Mouse (Mus musculus) lung, embryonic 16.5 days (tissue): ENCODE data around the gene C1qtnf9. TPM values are rescaled to one million over a fixed set of nuclear protein-coding genes. Genes with fewer than 3 reads are reported as not detected.
A peak's percentile ranks its signal among the peaks of the same experiment; 100 is the strongest.

Experiments
- ATAC-seq: fragments of 200-750 bp; cut with Nextera tagmentation; 2 replicates; pipeline ENCODE4 v1.8.0; 2017; ENCODE audit warnings: low read depth, mild to moderate bottlenecking, moderate library complexity
- H3K27ac ChIP-seq: fragments of 300-500 bp; sonication (generic); 2 replicates; pipeline ENCODE4 v1.5.1; 2014; ENCODE audit warnings: mild to moderate bottlenecking, control low read depth, low read length
- H3K27me3 ChIP-seq: fragments of 300-500 bp; sonication (generic); 2 replicates; pipeline ENCODE4 v1.6.1; 2014; ENCODE audit warnings: low read depth, low read length, mixed read lengths; ENCODE audit not compliant: control insufficient read depth, insufficient read depth
- H3K36me3 ChIP-seq: fragments of 300-500 bp; sonication (generic); 2 replicates; pipeline ENCODE4 v1.6.1; 2014; ENCODE audit warnings: low read length; ENCODE audit not compliant: control insufficient read depth, insufficient read depth
- H3K4me1 ChIP-seq: fragments of 300-500 bp; sonication (generic); replicated peaks from 2 replicates; pipeline ENCODE4 v1.6.1; 2014; ENCODE audit warnings: low read length, mixed read lengths; ENCODE audit not compliant: control insufficient read depth, insufficient read depth
- H3K4me2 ChIP-seq: fragments of 300-500 bp; sonication (generic); 2 replicates; pipeline ENCODE4 v1.6.1; 2014; ENCODE audit warnings: low read depth, low read length, control low read depth
- H3K4me3 ChIP-seq: fragments of 300-500 bp; sonication (generic); 2 replicates; pipeline ENCODE4 v1.5.1; 2014; ENCODE audit warnings: mild to moderate bottlenecking, low read length, control low read depth
- H3K9ac ChIP-seq: fragments of 300-500 bp; sonication (generic); 2 replicates; pipeline ENCODE4 v1.6.1; 2014; ENCODE audit warnings: low read length, control low read depth
- H3K9me3 ChIP-seq: fragments of 300-500 bp; sonication (generic); 2 replicates; pipeline ENCODE4 v1.6.1; 2016; ENCODE audit warnings: low read length; ENCODE audit not compliant: control insufficient read depth
- WGBS: fragments of 180-500 bp; shearing (Covaris S2); extraction: QIAGEN DNeasy Blood & Tissue Kit; methylation state at CpG from one replicate; pipeline ENCODE4 v1.1.7; 2014; 5-methylcytosine and 5-hydroxymethylcytosine counted together
- polyA plus RNA-seq: library from polyadenylated mRNA; unstranded; fragments of >200 nt; fragmentation: Nextera tagmentation; extraction: Ambion mirVana; gene quantifications from 2 replicates; pipeline ENCODE4 v1.2.1, GENCODE M21; 2015

Gene C1qtnf9
- polyA plus RNA-seq, 1 experiment from 2014 or later = 1.4 TPM

DNA sequence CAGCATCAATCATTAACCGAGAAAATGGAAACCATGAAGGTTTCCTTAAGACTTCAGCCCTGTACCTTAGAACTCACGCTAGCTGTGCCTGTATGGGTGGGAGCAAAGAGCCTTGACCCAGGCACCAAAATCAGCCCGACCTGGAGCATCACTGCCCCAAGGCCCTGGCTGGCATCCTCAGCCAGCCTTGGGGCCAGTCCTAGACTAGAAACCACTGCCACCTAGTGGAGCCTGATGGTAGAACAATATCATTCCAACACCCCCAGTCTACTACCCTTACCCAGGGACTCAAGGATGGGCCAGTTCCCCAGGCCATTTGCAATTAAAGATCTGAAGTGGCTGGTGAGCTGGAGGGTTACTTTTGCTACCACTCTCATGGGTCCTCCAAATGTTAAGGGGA is 22.2 kb downstream of the C1qtnf9 start:
- ATAC-seq = no peak

DNA sequence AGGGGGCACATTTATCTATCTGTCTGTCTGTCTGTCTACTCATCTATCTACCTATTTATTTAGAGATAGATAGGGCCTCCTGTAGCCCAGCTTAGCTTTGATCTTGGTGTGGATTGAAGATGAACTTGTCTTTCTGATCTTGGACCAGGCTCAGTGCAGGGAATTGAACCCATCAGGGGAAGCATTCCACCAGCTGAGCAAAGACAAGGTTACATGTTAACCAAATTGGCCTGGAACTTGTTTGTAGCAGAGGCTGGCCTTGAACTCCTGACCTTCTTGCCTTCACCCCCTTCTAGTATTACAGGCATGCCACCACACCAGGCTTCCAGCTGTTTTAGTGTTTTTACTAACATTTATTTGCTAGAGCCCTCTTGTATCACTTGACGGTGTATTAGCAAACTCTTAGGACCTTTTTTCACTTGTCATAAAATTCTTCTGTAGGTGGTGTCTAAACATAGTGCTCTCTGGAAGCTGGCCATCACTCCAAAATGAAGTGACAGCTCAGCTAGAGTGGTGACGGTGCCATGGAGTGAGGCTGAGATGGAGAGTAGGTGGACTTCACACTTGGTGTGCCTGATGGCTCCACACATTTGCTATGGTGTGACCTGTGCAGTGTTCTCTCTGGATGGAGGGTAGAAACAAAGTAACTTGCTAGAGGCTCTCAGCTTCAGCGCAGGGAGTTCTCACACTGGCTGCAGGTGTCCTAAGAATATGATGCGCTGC is 28.8 kb downstream of the C1qtnf9 start:
- H3K27me3 ChIP-seq = no peaks in the 10 kb centered on the region
- peaks cover 11% of the 10 kb centered on the region; the same call in 1 of the 2 replicates for H3K36me3 ChIP-seq
- H3K27ac ChIP-seq = no peak overlapping the region

More for the DNA sequence above, 22.2 kb downstream of the C1qtnf9 start:
- H3K4me1 ChIP-seq = peaks cover 2% of the 10 kb centered on the region; the same call in 1 of the 2 replicates
- H3K36me3 ChIP-seq = peaks cover 16% of the 10 kb centered on the region
- H3K9me3 ChIP-seq = no peaks in the 10 kb centered on the region
- no peak overlapping the region for H3K27ac ChIP-seq
- no peak overlapping the region for H3K4me2 ChIP-seq
- no peak overlapping the region for H3K9ac ChIP-seq
- WGBS = 40% methylated on average over 3 of the region's 3 CpGs
- H3K4me3 ChIP-seq = no peak overlapping the region
- H3K27me3 ChIP-seq = no peaks in the 10 kb centered on the region

GRCm38 (mm10) chr14:60797596-60797995 is 29.7 kb downstream of the C1qtnf9 start:
- Histone ChIP-seq H3K4me1 (no peaks in the 10 kb centered on the region), H3K27ac (no peak overlapping the region), H3K9me3 (no peaks in the 10 kb centered on the region), H3K9ac (no peak overlapping the region), H3K4me3 (no peak overlapping the region), H3K36me3 (peaks cover 9% of the 10 kb centered on the region; the same call in 1 of the 2 replicates), H3K4me2 (no peak overlapping the region), H3K27me3 (no peaks in the 10 kb centered on the region)
- no peak for ATAC-seq
- WGBS = 91% methylated on average over 5 of the region's 5 CpGs

More for the DNA sequence above, 28.8 kb downstream of the C1qtnf9 start:
- no peak for ATAC-seq
- H3K4me3 ChIP-seq = no peak overlapping the region
- no peak overlapping the region for H3K9ac ChIP-seq
- 69% methylated on average over 4 of the region's 4 CpGs for whole genome bisulfite sequencing
- no peaks in the 10 kb centered on the region for H3K9me3 ChIP-seq
- H3K4me1 ChIP-seq = no peaks in the 10 kb centered on the region
- H3K4me2 ChIP-seq = no peak overlapping the region

- ATAC-seq = no peak
- H3K27me3 ChIP-seq = no peaks in the 10 kb centered on the region
- H3K9ac ChIP-seq = no peak overlapping the region
- H3K4me3 ChIP-seq = no peak overlapping the region
- no peak overlapping the region for H3K4me2 ChIP-seq
- no peaks in the 10 kb centered on the region for H3K9me3 ChIP-seq
- 82% methylated on average over 4 of the region's 4 CpGs for WGBS
- H3K4me1 ChIP-seq = no peaks in the 10 kb centered on the region
- H3K36me3 ChIP-seq = peaks cover 13% of the 10 kb centered on the region; the same call in 1 of the 2 replicates
- no peak overlapping the region for H3K27ac ChIP-seq
Observed at GRCm38 (mm10) chr14:60798721-60799120, 30.8 kb downstream of the C1qtnf9 start.

DNA sequence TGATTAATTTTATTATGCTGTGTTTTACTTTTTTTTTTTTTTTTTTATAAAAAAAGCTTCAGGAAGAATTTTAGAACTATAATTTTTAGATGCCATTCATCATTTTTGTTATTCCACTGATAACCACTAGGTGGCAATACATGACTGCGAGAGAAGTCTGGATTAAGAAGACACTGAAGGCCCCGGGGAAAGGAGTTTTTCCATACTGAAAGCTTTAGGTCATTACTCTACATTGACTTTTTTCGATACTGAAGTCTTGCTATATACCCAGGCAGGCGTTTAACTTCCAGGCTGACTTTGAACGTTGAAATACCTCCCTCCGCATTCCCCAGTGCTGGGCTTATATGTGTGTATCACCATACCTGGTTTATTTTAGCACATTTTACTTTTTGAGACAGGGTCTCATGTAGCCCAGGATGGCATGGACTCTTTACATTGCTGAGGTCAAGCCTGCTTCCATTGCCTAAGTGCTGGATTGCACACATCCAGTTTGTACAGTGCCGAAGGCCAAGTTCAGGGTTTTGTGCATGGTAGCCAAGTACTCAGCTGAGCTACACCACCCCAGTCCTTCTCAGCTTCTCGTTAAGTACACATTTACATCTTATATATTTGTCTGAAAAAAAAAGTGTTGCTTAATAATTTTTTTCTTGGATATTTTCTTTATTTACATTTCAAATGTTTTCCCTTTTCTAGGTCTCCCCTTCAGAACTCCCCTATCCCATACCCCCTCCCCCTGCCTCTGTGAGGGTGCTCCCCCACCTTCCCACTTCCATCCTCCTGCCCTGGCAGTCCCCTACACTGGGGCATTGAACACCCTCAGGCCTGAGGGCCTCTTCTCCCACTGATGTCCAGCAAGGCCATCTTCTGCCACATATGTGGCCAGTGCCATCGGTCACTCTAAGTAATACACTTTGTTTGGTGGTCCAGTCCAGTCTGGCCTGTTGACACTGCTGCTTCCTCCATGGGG is 32.1 kb downstream of the C1qtnf9 start:
- Histone ChIP-seq H3K9me3 (no peaks in the 10 kb centered on the region), H3K27me3 (no peaks in the 10 kb centered on the region), H3K9ac (no peak overlapping the region), H3K4me3 (no peak overlapping the region), H3K4me1 (no peaks in the 10 kb centered on the region), H3K36me3 (peaks cover 15% of the 10 kb centered on the region; the same call in 1 of the 2 replicates), H3K4me2 (no peak overlapping the region), H3K27ac (no peak overlapping the region)
- WGBS = 38% methylated on average over 9 of the region's 9 CpGs
- peak; percentile 72 for ATAC-seq

DNA sequence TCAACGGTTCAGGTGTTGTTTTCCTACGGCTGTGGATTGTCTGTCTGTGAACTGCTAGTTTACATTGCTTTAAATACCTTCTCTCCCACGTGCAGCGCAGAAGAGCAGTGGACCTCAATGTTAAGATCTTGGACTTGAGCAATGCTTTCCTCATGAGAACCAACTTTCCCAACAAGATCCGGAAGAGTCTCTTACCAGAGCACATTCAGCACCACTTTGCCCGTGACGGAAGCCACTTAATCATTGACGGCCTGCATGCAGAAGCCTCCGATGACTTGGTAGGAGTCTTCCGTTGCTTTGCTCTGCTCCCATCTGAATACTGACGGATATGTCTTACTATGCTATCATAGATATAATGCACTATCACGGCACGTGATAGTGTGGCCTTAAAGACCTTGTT is 34.1 kb downstream of the C1qtnf9 start:
- no peak overlapping the region for H3K27ac ChIP-seq
- no peak overlapping the region for H3K4me3 ChIP-seq
- peaks cover 4% of the 10 kb centered on the region for H3K4me1 ChIP-seq
- WGBS = 79% methylated on average over 13 of the region's 13 CpGs
- H3K9ac ChIP-seq = no peak overlapping the region
- H3K27me3 ChIP-seq = no peaks in the 10 kb centered on the region
- H3K9me3 ChIP-seq = no peaks in the 10 kb centered on the region
- ATAC-seq = no peak
- peaks cover 10% of the 10 kb centered on the region; the same call in 1 of the 2 replicates for H3K36me3 ChIP-seq
- no peak overlapping the region for H3K4me2 ChIP-seq

DNA sequence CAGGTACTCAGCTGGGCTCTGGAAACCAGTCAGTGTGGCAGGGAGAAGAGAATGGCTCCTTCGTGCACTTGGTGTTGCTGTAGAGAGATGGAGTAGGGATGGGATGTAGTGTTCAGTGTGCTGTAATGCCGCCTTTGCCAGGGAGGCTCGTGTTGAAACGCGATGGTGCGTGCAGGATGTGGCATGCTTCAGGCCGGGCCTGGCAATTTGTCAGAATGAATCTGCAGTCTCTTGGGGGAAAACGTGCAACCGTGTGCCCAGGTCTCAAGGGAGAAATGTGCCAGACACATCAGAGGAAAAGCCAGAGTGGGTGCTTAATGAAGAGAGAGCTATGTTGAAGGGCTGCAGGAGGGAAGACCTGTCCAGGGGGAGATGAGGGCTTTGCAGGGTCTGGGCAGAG is 37.0 kb downstream of the C1qtnf9 start:
- Histone ChIP-seq H3K4me2 (no peak overlapping the region), H3K9ac (no peak overlapping the region), H3K4me1 (peaks cover 8% of the 10 kb centered on the region), H3K27me3 (no peaks in the 10 kb centered on the region), H3K9me3 (no peaks in the 10 kb centered on the region), H3K4me3 (no peak overlapping the region), H3K36me3 (peaks cover 12% of the 10 kb centered on the region; the same call in 1 of the 2 replicates), H3K27ac (no peak overlapping the region)
- WGBS = 84% methylated on average over 9 of the region's 9 CpGs
- no peak for ATAC-seq

- Histone ChIP-seq H3K9me3 (no peaks in the 10 kb centered on the region), H3K4me1 (peaks cover 8% of the 10 kb centered on the region), H3K27ac (no peak overlapping the region), H3K4me3 (no peak overlapping the region), H3K36me3 (peaks cover 12% of the 10 kb centered on the region; the same call in 1 of the 2 replicates), H3K9ac (no peak overlapping the region), H3K27me3 (no peaks in the 10 kb centered on the region), H3K4me2 (no peak overlapping the region)
- WGBS = 84% methylated on average over 1 of the region's 1 CpGs
- ATAC-seq = no peak
Observed at GRCm38 (mm10) chr14:60805871-60806270, 37.9 kb downstream of the C1qtnf9 start.

DNA sequence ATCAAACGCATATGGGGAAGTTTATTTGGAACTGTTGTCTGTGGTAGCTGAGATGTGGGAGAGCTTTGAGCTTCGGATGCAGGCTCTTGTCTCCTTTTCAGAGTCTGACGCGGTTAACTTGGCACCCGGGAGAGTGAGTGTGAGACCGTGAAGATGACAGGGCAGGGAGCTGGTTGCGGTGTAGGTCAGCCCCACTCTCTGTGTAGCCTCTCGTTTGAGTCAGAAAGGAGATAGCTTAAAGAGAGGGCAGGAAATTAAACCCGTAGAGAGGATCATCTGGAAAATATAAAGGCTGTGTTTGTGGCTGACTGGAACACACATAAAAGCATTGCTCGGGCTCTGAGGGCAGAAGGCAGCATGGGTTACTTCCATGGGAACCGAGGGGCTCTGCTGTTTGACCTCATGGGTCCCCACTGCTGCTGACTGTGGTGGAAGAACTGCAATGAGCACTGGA is 39.0 kb downstream of the C1qtnf9 start:
- Histone ChIP-seq H3K9ac (0 out of 2 replicates have a peak overlapping the region, but pooled peaks have one; percentile 15), H3K36me3 (peaks cover 13% of the 10 kb centered on the region; the same call in 1 of the 2 replicates), H3K27ac (peak overlapping the region; percentile 43; the same call in 1 of the 2 replicates), H3K4me3 (no peak overlapping the region), H3K9me3 (no peaks in the 10 kb centered on the region), H3K27me3 (no peaks in the 10 kb centered on the region), H3K4me1 (peaks cover 8% of the 10 kb centered on the region), H3K4me2 (no peak overlapping the region)
- ATAC-seq = 0 out of 2 replicates have a peak, but pooled peaks have one; percentile 41
- WGBS = 31% methylated on average over 11 of the region's 11 CpGs
